Mouse (Mus musculus): ENCODE measurements around the gene Eif2b3. TPM values are rescaled to one million over a fixed set of nuclear protein-coding genes. Genes with fewer than 3 reads are reported as not detected.

Eif2b3 gene
- polyA plus RNA-seq, 1 experiment from 2014 or later, result 31.4 TPM

- 35% methylated on average over 4 of the region's 4 CpGs for WGBS
These were observed 22.1 kb downstream of the Eif2b3 start for GRCm38 (mm10) chr4:117041283-117041721.

GRCm38 (mm10) chr4:117048836-117049235 lies 29.6 kb downstream of the Eif2b3 start:
- Histone ChIP-seq H3K4me2 (ENCODE audit: low read depth, low read length) (no peak overlapping the region), H3K9ac (ENCODE audit: low read depth, low read length) (no peak overlapping the region), H3K27me3 (replicated peaks; ENCODE audit: control insufficient read depth, insufficient read depth, low read length) (no peaks in the 10 kb centered on the region), H3K4me1 (ENCODE audit: control insufficient read depth, insufficient read depth, low read length) (no peaks in the 10 kb centered on the region), H3K27ac (ENCODE audit: low read length) (no peak overlapping the region), H3K9me3 (ENCODE audit: control insufficient read depth, low read length) (no peaks in the 10 kb centered on the region), H3K4me3 (ENCODE audit: low read length) (no peak overlapping the region), H3K36me3 (ENCODE audit: control insufficient read depth, insufficient read depth, low read length) (0 out of 2 replicates have a peak, but pooled peaks cover 3% of the 10 kb centered on the region)
- 75% methylated on average over 3 of the region's 3 CpGs for WGBS
- ATAC-seq, result no peak

More at GRCm38 (mm10) chr4:117041283-117041721, 22.1 kb downstream of the Eif2b3 start:
- H3K4me1 ChIP-seq (ENCODE audit: control insufficient read depth, insufficient read depth, low read length), result peaks cover 3% of the 10 kb centered on the region; the same call in 1 of the 2 replicates
- no peaks in the 10 kb centered on the region for H3K9me3 ChIP-seq (ENCODE audit: control insufficient read depth, low read length)
- no peak overlapping the region for H3K4me2 ChIP-seq (ENCODE audit: low read depth, low read length)
- no peak for ATAC-seq
- no peaks in the 10 kb centered on the region for H3K36me3 ChIP-seq (ENCODE audit: control insufficient read depth, insufficient read depth, low read length)
- H3K27ac ChIP-seq (ENCODE audit: low read length), result no peak overlapping the region
- H3K9ac ChIP-seq (ENCODE audit: low read depth, low read length), result no peak overlapping the region
- H3K4me3 ChIP-seq (ENCODE audit: low read length), result no peak overlapping the region
- no peaks in the 10 kb centered on the region for H3K27me3 ChIP-seq (replicated peaks; ENCODE audit: control insufficient read depth, insufficient read depth, low read length)

- H3K27ac ChIP-seq (ENCODE audit: low read length), result no peak overlapping the region
- 97% methylated on average over 1 of the region's 1 CpGs for WGBS
These were observed 30.3 kb downstream of the Eif2b3 start for GRCm38 (mm10) chr4:117049485-117049884.

GRCm38 (mm10) chr4:117052626-117053025 lies 33.4 kb downstream of the Eif2b3 start:
- no peak overlapping the region for H3K9ac ChIP-seq (ENCODE audit: low read depth, low read length)
- H3K9me3 ChIP-seq (ENCODE audit: control insufficient read depth, low read length), result no peaks in the 10 kb centered on the region
- 84% methylated on average over 4 of the region's 4 CpGs for WGBS
- no peak overlapping the region for H3K4me3 ChIP-seq (ENCODE audit: low read length)
- no peak for ATAC-seq
- no peaks in the 10 kb centered on the region for H3K4me1 ChIP-seq (ENCODE audit: control insufficient read depth, insufficient read depth, low read length)
- H3K27ac ChIP-seq (ENCODE audit: low read length), result no peak overlapping the region
- H3K27me3 ChIP-seq (replicated peaks; ENCODE audit: control insufficient read depth, insufficient read depth, low read length), result no peaks in the 10 kb centered on the region
- H3K36me3 ChIP-seq (ENCODE audit: control insufficient read depth, insufficient read depth, low read length), result 0 out of 2 replicates have a peak, but pooled peaks cover 3% of the 10 kb centered on the region
- H3K4me2 ChIP-seq (ENCODE audit: low read depth, low read length), result no peak overlapping the region

More at GRCm38 (mm10) chr4:117049485-117049884, 30.3 kb downstream of the Eif2b3 start:
- Histone ChIP-seq H3K4me1 (ENCODE audit: control insufficient read depth, insufficient read depth, low read length) (no peaks in the 10 kb centered on the region), H3K4me2 (ENCODE audit: low read depth, low read length) (no peak overlapping the region), H3K36me3 (ENCODE audit: control insufficient read depth, insufficient read depth, low read length) (0 out of 2 replicates have a peak, but pooled peaks cover 3% of the 10 kb centered on the region), H3K9ac (ENCODE audit: low read depth, low read length) (no peak overlapping the region), H3K9me3 (ENCODE audit: control insufficient read depth, low read length) (no peaks in the 10 kb centered on the region), H3K4me3 (ENCODE audit: low read length) (no peak overlapping the region), H3K27me3 (replicated peaks; ENCODE audit: control insufficient read depth, insufficient read depth, low read length) (no peaks in the 10 kb centered on the region)
- no peak for ATAC-seq

GRCm38 (mm10) chr4:117053956-117054355 lies 34.8 kb downstream of the Eif2b3 start:
- no peak overlapping the region for H3K4me2 ChIP-seq (ENCODE audit: low read depth, low read length)
- H3K4me3 ChIP-seq (ENCODE audit: low read length), result no peak overlapping the region
- H3K4me1 ChIP-seq (ENCODE audit: control insufficient read depth, insufficient read depth, low read length), result no peaks in the 10 kb centered on the region
- H3K27ac ChIP-seq (ENCODE audit: low read length), result no peak overlapping the region
- ATAC-seq, result no peak
- WGBS, result 88% methylated on average over 4 of the region's 4 CpGs
- no peaks in the 10 kb centered on the region for H3K36me3 ChIP-seq (ENCODE audit: control insufficient read depth, insufficient read depth, low read length)
- no peak overlapping the region for H3K9ac ChIP-seq (ENCODE audit: low read depth, low read length)
- no peaks in the 10 kb centered on the region for H3K27me3 ChIP-seq (replicated peaks; ENCODE audit: control insufficient read depth, insufficient read depth, low read length)
- no peaks in the 10 kb centered on the region for H3K9me3 ChIP-seq (ENCODE audit: control insufficient read depth, low read length)

- H3K36me3 ChIP-seq (ENCODE audit: control insufficient read depth, insufficient read depth, low read length), result peaks cover 3% of the 10 kb centered on the region; the same call in 1 of the 2 replicates
- H3K9ac ChIP-seq (ENCODE audit: low read depth, low read length), result no peak overlapping the region
- H3K4me3 ChIP-seq (ENCODE audit: low read length), result no peak overlapping the region
- no peaks in the 10 kb centered on the region for H3K27me3 ChIP-seq (replicated peaks; ENCODE audit: control insufficient read depth, insufficient read depth, low read length)
- no peaks in the 10 kb centered on the region for H3K9me3 ChIP-seq (ENCODE audit: control insufficient read depth, low read length)
- no peak overlapping the region for H3K27ac ChIP-seq (ENCODE audit: low read length)
- ATAC-seq, result no peak
- no peak overlapping the region for H3K4me2 ChIP-seq (ENCODE audit: low read depth, low read length)
- no peaks in the 10 kb centered on the region for H3K4me1 ChIP-seq (ENCODE audit: control insufficient read depth, insufficient read depth, low read length)
These were observed 36.9 kb downstream of the Eif2b3 start for GRCm38 (mm10) chr4:117056102-117056501.

GRCm38 (mm10) chr4:117056514-117056913 lies 37.3 kb downstream of the Eif2b3 start:
- Histone ChIP-seq H3K9ac (ENCODE audit: low read depth, low read length) (no peak overlapping the region), H3K27ac (ENCODE audit: low read length) (no peak overlapping the region), H3K9me3 (ENCODE audit: control insufficient read depth, low read length) (no peaks in the 10 kb centered on the region), H3K4me3 (ENCODE audit: low read length) (no peak overlapping the region), H3K4me1 (ENCODE audit: control insufficient read depth, insufficient read depth, low read length) (no peaks in the 10 kb centered on the region), H3K27me3 (replicated peaks; ENCODE audit: control insufficient read depth, insufficient read depth, low read length) (no peaks in the 10 kb centered on the region), H3K36me3 (ENCODE audit: control insufficient read depth, insufficient read depth, low read length) (peaks cover 3% of the 10 kb centered on the region; the same call in 1 of the 2 replicates), H3K4me2 (ENCODE audit: low read depth, low read length) (no peak overlapping the region)
- no peak for ATAC-seq
- 70% methylated on average over 2 of the region's 2 CpGs for WGBS

GRCm38 (mm10) chr4:117058512-117058911 lies 39.3 kb downstream of the Eif2b3 start:
- 81% methylated on average over 4 of the region's 4 CpGs for WGBS
- H3K27ac ChIP-seq (ENCODE audit: low read length), result no peak overlapping the region
- no peaks in the 10 kb centered on the region for H3K27me3 ChIP-seq (replicated peaks; ENCODE audit: control insufficient read depth, insufficient read depth, low read length)
- no peak overlapping the region for H3K4me2 ChIP-seq (ENCODE audit: low read depth, low read length)
- no peak overlapping the region for H3K4me3 ChIP-seq (ENCODE audit: low read length)
- no peak for ATAC-seq
- H3K9ac ChIP-seq (ENCODE audit: low read depth, low read length), result no peak overlapping the region
- no peaks in the 10 kb centered on the region for H3K4me1 ChIP-seq (ENCODE audit: control insufficient read depth, insufficient read depth, low read length)
- H3K36me3 ChIP-seq (ENCODE audit: control insufficient read depth, insufficient read depth, low read length), result peaks cover 3% of the 10 kb centered on the region; the same call in 1 of the 2 replicates
- no peaks in the 10 kb centered on the region for H3K9me3 ChIP-seq (ENCODE audit: control insufficient read depth, low read length)

GRCm38 (mm10) chr4:117062700-117063390 lies 43.6 kb downstream of the Eif2b3 start:
- Histone ChIP-seq H3K4me3 (ENCODE audit: low read length) (no peak overlapping the region), H3K9me3 (ENCODE audit: control insufficient read depth, low read length) (no peaks in the 10 kb centered on the region), H3K27ac (ENCODE audit: low read length) (no peak overlapping the region), H3K36me3 (ENCODE audit: control insufficient read depth, insufficient read depth, low read length) (peaks cover 3% of the 10 kb centered on the region; the same call in 1 of the 2 replicates), H3K9ac (ENCODE audit: low read depth, low read length) (no peak overlapping the region), H3K4me2 (ENCODE audit: low read depth, low read length) (no peak overlapping the region), H3K27me3 (replicated peaks; ENCODE audit: control insufficient read depth, insufficient read depth, low read length) (no peaks in the 10 kb centered on the region), H3K4me1 (ENCODE audit: control insufficient read depth, insufficient read depth, low read length) (no peaks in the 10 kb centered on the region)
- WGBS, result 60% methylated on average over 4 of the region's 4 CpGs
- no peak for ATAC-seq
